Mouse (Mus musculus): ENCODE measurements around the gene Vegfa.

Vegfa gene

GRCm38 (mm10) chr17:46025207-46025606 is 7.0 kb downstream of the Vegfa start:
- no peak for DNase-seq

GRCm38 (mm10) chr17:46024192-46024591 is 8.0 kb downstream of the Vegfa start:
- peak; percentile 5 for DNase-seq

- no peak for DNase-seq
Measured at GRCm38 (mm10) chr17:46023572-46023971, 8.6 kb downstream of the Vegfa start.

- no peak for DNase-seq
Measured at GRCm38 (mm10) chr17:46022934-46023333, 9.2 kb downstream of the Vegfa start.

- DNase-seq: no peak
Measured at GRCm38 (mm10) chr17:46022427-46022826, 9.7 kb downstream of the Vegfa start.

- DNase-seq: no peak
Measured at GRCm38 (mm10) chr17:46021760-46022159, 10.4 kb downstream of the Vegfa start.

- no peak for DNase-seq
Measured at GRCm38 (mm10) chr17:46021173-46021572, 11.0 kb downstream of the Vegfa start.

GRCm38 (mm10) chr17:46020579-46020978 is 11.6 kb downstream of the Vegfa start:
- DNase-seq: no peak

- no peak for DNase-seq
Measured at GRCm38 (mm10) chr17:46018736-46019004, 13.5 kb downstream of the Vegfa start.

GRCm38 (mm10) chr17:46017946-46018735 is 14.0 kb downstream of the Vegfa start:
- peak; percentile 40 for DNase-seq

- no peak for DNase-seq
Measured at GRCm38 (mm10) chr17:46016617-46017016, 15.6 kb downstream of the Vegfa start.

GRCm38 (mm10) chr17:46015967-46016366 is 16.2 kb downstream of the Vegfa start:
- DNase-seq: no peak

GRCm38 (mm10) chr17:46014935-46015334 is 17.2 kb downstream of the Vegfa start:
- no peak for DNase-seq

- DNase-seq: no peak
Measured at GRCm38 (mm10) chr17:46013549-46013948, 18.6 kb downstream of the Vegfa start.

GRCm38 (mm10) chr17:46012211-46012610 is 20.0 kb downstream of the Vegfa start:
- DNase-seq: no peak

GRCm38 (mm10) chr17:46010462-46010861 is 21.7 kb downstream of the Vegfa start:
- no peak for DNase-seq

GRCm38 (mm10) chr17:46009182-46009581 is 23.0 kb downstream of the Vegfa start:
- DNase-seq: no peak

GRCm38 (mm10) chr17:46005458-46005857 is 26.7 kb downstream of the Vegfa start:
- DNase-seq: no peak

GRCm38 (mm10) chr17:46004482-46004881 is 27.7 kb downstream of the Vegfa start:
- no peak for DNase-seq

- peak; percentile 19 for DNase-seq
Measured at GRCm38 (mm10) chr17:46003717-46004481, 28.3 kb downstream of the Vegfa start.

GRCm38 (mm10) chr17:45999366-45999940 is 32.7 kb downstream of the Vegfa start:
- DNase-seq: no peak

GRCm38 (mm10) chr17:45998363-45998762 is 33.8 kb downstream of the Vegfa start:
- no peak for DNase-seq

- DNase-seq: peak; percentile 66
Measured at GRCm38 (mm10) chr17:45996921-45997444, 35.2 kb downstream of the Vegfa start.

Measured in kidney, adult 18-20 months (tissue).